Mouse (Mus musculus) neural tube, embryonic 12.5 days (tissue): Measurements from ENCODE around the gene Slc22a21. TPM values are rescaled to one million over a fixed set of nuclear protein-coding genes. Genes with fewer than 3 reads are reported as not detected.
"Not testable (repeated sequence)": the region's sequence is repeated elsewhere in the genome, so short reads cannot be mapped to it uniquely, and the experiment has no call there.

ENCODE experiments used
- ATAC-seq: fragments of 200-750 bp; cut with Nextera tagmentation; 2 replicates; pipeline ENCODE4 v1.8.0; 2017; ENCODE audit warnings: low read depth, mild to moderate bottlenecking, moderate TSS enrichment, moderate library complexity; ENCODE audit not compliant: low FRiP score
- H3K27ac ChIP-seq: fragments of 300-500 bp; sonication (generic); 2 replicates; pipeline ENCODE4 v1.5.1; 2016
- H3K27me3 ChIP-seq: fragments of 300-500 bp; sonication (generic); replicated peaks from 2 replicates; pipeline ENCODE4 v1.6.1; 2016; ENCODE audit warnings: mild to moderate bottlenecking
- H3K36me3 ChIP-seq: fragments of 300-500 bp; sonication (generic); 2 replicates; pipeline ENCODE4 v1.6.1; 2016; ENCODE audit warnings: mild to moderate bottlenecking
- H3K4me1 ChIP-seq: fragments of 300-500 bp; sonication (generic); 2 replicates; pipeline ENCODE4 v1.6.1; 2016
- H3K4me2 ChIP-seq: fragments of 300-500 bp; sonication (generic); replicated peaks from 2 replicates; pipeline ENCODE4 v1.6.1; 2016; ENCODE audit warnings: mild to moderate bottlenecking
- H3K4me3 ChIP-seq: fragments of 300-500 bp; sonication (generic); 2 replicates; pipeline ENCODE4 v1.5.1; 2016
- H3K9ac ChIP-seq: fragments of 300-500 bp; sonication (generic); 2 replicates; pipeline ENCODE4 v1.6.1; 2016; ENCODE audit warnings: mild to moderate bottlenecking
- H3K9me3 ChIP-seq: fragments of 300-500 bp; sonication (generic); 2 replicates; pipeline ENCODE4 v1.6.1; 2016; ENCODE audit warnings: mild to moderate bottlenecking
- whole genome bisulfite sequencing: fragments of 180-500 bp; shearing (Covaris S2); methylation state at CpG from one replicate; pipeline ENCODE4 v1.1.7; 2016; 5-methylcytosine and 5-hydroxymethylcytosine counted together
- polyA plus RNA-seq: library from polyadenylated mRNA; unstranded; fragments of >200 nt; fragmentation: Nextera tagmentation; extraction: Ambion mirVana; gene quantifications from 2 replicates; pipeline ENCODE4 v1.2.1, GENCODE M21; 2016

The Slc22a21 gene
- polyA plus RNA-seq, 1 experiment from 2014 or later = 2.3 TPM

DNA sequence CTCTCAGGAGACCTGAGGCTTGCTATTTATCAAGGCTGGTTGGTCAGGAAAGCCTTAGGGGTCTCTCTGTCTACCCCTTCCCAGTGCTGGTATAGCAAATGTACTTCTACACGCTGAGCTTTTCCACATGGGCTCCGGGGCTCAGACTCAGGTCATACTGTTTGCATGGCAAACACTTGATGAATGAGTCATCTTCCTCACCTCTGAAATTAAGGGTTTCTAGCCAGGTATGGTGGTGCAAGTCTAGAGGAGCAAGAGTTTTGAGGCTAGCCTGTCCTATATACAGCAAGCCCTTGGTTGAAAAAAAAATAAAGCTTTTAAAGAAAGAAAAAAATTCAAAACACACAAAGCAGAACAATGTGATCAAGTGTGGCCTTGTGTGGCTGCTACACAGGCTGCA, 31.1 kb upstream of the Slc22a21 start:
- 93% methylated on average over 2 of the region's 2 CpGs for WGBS
- H3K4me3 ChIP-seq = no peak overlapping the region
- no peaks in the 10 kb centered on the region for H3K27me3 ChIP-seq
- no peak for ATAC-seq
- H3K9ac ChIP-seq = no peak overlapping the region
- no peaks in the 10 kb centered on the region for H3K36me3 ChIP-seq
- no peaks in the 10 kb centered on the region for H3K4me1 ChIP-seq
- H3K4me2 ChIP-seq = no peak overlapping the region
- H3K9me3 ChIP-seq = no peaks in the 10 kb centered on the region
- no peak overlapping the region for H3K27ac ChIP-seq

DNA sequence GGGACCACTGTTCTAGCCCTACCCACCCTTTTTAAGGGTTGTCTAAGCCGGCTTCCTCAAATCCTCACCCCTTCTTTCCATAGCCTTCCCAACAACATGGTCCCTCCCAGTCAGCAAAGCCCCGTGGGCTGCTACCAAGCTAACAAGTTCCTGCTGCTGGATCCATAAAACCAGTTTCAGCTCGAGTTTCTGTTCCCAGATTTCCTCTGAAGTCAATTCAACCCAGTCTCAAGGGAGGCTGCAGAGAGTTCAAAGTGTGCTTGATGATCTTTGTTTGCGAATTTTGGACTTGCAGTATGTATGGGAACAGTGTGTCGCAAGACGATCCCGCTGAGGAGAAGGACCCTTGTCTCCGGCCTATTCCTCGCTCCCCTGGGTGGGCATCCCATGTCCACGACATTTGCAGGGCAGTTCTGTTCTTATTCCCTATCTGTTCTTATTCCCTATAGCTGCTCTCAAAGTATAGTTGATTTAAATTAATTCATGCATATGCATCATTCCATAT, 28.3 kb upstream of the Slc22a21 start:
- Histone ChIP-seq H3K4me1 (no peaks in the 10 kb centered on the region), H3K36me3 (no peaks in the 10 kb centered on the region), H3K9me3 (no peaks in the 10 kb centered on the region), H3K4me2 (no peak overlapping the region), H3K27ac (no peak overlapping the region), H3K27me3 (no peaks in the 10 kb centered on the region), H3K4me3 (no peak overlapping the region), H3K9ac (no peak overlapping the region)
- 73% methylated on average over 10 of the region's 10 CpGs for WGBS
- ATAC-seq = no peak

DNA sequence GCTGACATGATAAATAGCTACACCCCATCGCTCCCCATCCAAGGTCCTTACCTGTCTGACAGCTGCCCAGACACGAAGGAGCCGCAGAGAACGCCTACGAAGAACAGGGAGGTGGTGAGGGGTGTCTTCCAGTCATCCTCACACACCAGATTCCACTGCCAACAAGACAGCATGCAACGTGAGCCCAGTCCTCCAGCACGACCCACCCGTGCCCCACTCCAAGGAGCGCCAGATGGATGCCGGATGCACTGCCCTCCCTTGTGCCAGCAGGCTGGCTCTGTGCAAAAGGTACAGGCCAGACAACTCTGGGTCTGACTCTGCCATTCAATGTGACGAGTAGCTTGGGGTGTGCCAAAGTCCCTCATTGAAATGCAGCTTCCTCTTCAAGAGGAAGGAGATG, 27.6 kb upstream of the Slc22a21 start:
- ATAC-seq = no peak
- Histone ChIP-seq H3K4me3 (no peak overlapping the region), H3K27me3 (no peaks in the 10 kb centered on the region), H3K36me3 (no peaks in the 10 kb centered on the region), H3K4me2 (no peak overlapping the region), H3K27ac (no peak overlapping the region), H3K9ac (no peak overlapping the region), H3K4me1 (no peaks in the 10 kb centered on the region), H3K9me3 (no peaks in the 10 kb centered on the region)
- WGBS = 91% methylated on average over 11 of the region's 11 CpGs

DNA sequence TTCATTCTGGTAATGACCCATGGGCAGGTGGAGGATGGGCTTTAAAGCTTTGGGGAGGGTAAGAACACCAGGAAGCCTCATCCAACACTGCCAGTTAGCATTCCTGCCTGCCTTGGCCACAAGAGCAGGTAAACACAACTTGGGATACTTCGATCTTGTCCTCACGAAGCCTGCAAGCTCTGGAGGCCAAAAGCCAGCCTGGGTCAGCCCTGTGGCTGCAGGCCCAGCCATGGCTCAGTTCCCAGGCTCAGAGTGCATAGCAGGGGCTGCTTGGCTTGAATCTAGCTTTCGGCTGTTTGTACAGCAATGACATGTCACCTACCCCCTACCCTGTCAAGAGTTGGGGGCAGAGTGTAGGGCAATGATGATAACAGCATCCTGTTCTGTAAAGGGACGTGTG, 26.8 kb upstream of the Slc22a21 start:
- Histone ChIP-seq H3K36me3 (no peaks in the 10 kb centered on the region), H3K9me3 (no peaks in the 10 kb centered on the region), H3K4me1 (no peaks in the 10 kb centered on the region), H3K27me3 (no peaks in the 10 kb centered on the region), H3K27ac (no peak overlapping the region), H3K4me3 (no peak overlapping the region), H3K4me2 (no peak overlapping the region), H3K9ac (no peak overlapping the region)
- ATAC-seq = no peak
- WGBS = 63% methylated on average over 4 of the region's 4 CpGs

DNA sequence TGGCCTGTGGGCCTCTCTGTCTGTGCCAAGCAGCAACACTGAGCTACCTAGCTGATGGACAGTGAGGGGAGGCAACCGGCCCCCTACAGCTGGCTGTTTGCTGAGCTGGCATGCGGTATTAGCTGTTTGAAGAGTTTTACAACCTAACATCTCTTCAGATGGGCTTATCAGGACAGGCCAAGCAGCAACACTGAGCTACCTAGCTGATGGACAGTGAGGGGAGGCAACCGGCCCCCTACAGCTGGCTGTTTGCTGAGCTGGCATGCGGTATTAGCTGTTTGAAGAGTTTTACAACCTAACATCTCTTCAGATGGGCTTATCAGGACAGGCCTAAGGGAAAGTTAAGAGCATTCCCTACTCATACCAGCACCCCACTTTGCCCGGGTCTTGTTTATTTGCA, 26.2 kb upstream of the Slc22a21 start:
- WGBS = 16% methylated on average over 5 of the region's 5 CpGs
- H3K4me1 ChIP-seq, H3K4me2 ChIP-seq, H3K4me3 ChIP-seq, H3K27me3 ChIP-seq, ATAC-seq, H3K9ac ChIP-seq, H3K9me3 ChIP-seq, H3K27ac ChIP-seq, H3K36me3 ChIP-seq: not testable (repeated sequence)

DNA sequence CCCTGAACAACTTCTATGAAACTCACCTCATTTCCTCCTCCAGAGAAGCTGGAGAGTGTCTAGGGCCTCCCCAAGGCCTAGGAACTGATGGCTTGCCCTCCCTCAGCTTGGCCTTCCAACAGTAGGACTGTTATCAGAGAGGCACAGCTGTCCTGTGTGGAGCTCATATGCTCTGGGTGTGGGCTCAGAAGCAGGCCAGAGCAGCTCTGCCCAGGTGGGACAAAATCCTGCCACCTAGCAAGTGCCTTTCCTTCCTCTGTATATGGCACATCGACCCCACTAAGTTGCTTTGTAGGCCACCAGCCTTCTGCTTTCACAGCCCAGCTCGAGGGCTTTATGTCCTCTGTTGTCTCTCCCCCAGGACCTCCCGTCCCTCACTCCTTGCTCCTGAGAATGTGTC, 24.6 kb upstream of the Slc22a21 start:
- H3K4me1 ChIP-seq = no peaks in the 10 kb centered on the region
- H3K27me3 ChIP-seq = no peaks in the 10 kb centered on the region
- H3K4me3 ChIP-seq = no peak overlapping the region
- H3K4me2 ChIP-seq = no peak overlapping the region
- no peak for ATAC-seq
- 82% methylated on average over 3 of the region's 3 CpGs for WGBS
- H3K9ac ChIP-seq = no peak overlapping the region
- no peak overlapping the region for H3K27ac ChIP-seq
- H3K36me3 ChIP-seq = no peaks in the 10 kb centered on the region
- H3K9me3 ChIP-seq = no peaks in the 10 kb centered on the region

DNA sequence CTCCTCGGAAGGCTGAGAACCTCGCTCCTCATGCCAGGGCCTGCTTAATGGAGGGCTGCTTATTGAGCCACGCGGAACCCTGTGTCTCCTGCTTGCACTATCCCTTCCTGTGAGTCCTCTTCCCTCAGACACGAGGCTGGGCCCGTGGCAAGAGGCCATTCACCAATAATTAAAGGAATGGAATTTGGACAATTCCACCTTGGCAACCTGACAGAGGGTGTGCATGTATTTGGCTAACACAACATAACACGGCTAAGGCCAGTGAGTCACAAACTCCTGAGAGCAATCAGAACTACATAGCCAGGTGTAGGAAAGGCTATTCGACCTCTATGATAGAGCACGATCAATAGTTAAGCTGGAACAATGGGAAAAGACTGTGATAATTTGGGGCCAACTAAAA, 24.1 kb upstream of the Slc22a21 start:
- 83% methylated on average over 9 of the region's 9 CpGs for WGBS
- Histone ChIP-seq H3K27ac (no peak overlapping the region), H3K36me3 (no peaks in the 10 kb centered on the region), H3K4me2 (no peak overlapping the region), H3K9me3 (no peaks in the 10 kb centered on the region), H3K27me3 (no peaks in the 10 kb centered on the region), H3K4me3 (no peak overlapping the region), H3K4me1 (no peaks in the 10 kb centered on the region), H3K9ac (no peak overlapping the region)
- no peak for ATAC-seq

DNA sequence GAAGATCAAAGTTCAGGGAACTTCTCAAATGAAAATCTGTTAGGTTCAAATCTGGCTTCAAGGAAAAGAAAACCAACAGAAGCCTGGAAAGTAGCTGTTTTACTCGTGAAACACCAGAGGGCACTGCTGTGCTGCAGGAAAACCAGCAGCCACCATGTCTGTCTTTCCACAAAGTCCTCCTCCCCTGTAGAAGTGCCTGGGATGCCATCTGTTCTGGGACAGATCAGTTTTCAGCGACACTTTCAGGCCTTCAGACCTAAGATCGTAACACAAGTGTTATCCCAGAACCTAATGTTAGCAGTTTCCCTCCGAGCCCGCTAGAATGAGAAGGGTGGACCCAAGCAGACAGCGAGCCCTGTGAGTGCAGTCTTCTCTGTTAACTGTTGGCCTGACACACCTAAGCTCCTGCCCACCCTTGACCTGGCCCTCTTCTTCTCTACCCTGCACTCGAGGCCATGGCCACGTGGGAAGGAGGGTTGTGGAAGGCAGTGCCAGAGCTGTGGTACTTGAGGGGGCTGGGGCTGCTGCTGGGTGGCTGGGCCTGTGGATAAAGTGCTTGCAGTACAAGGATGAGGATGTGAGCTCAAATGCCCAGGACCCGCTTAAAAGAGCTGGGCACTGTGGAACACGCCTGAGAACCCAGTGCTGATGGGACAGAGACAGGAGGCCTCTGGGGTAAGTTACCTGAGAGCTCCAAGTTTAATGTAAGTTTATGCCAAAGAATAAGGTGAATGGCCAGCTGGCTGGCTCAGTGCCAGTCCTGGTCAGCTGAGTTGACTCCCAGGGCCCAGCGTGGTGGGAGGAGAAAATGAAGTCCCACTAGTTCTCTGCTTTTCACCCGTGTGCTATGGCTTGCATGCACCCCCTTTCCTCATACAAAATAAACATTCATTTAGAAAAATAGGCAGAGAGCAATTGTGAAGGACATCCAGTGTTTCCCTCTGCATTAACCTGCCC, 22.9 kb upstream of the Slc22a21 start:
- H3K27ac ChIP-seq, H3K4me2 ChIP-seq, H3K27me3 ChIP-seq, ATAC-seq, H3K9me3 ChIP-seq, H3K9ac ChIP-seq, H3K4me1 ChIP-seq, H3K36me3 ChIP-seq, H3K4me3 ChIP-seq: not testable (repeated sequence)
- 50% methylated on average over 12 of the region's 12 CpGs for WGBS

DNA sequence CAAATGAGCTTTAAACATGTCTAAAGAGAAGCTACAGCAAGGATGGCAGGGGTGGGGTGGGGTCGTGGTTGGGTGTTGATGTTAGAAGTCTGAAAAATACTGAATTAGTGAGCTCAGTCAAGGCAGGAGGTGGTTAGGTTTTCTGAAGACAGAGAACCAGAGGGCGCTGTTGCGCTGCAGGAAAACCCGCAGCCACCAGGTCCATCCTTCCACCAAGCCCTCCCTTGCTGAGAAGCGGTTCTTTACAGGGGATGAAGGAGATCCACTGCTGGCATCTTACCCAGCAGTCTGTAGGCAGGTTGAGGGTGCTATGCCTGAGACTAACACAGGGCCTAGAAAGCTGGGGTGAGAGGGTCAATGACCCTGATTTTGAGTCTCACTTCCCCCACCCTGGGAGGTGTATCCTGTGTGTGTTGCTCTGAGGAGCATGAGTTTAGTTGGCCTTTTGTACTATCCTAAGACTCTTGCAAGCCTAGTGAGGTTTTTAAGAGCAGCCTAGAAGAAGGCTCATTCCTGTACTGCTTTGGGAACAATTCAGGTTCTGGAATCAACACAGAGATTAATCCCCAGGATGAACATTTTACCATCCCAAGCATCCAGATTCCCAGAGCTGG, 22.1 kb upstream of the Slc22a21 start:
- no peaks in the 10 kb centered on the region for H3K4me1 ChIP-seq
- no peak overlapping the region for H3K27ac ChIP-seq
- no peak for ATAC-seq
- H3K9ac ChIP-seq = no peak overlapping the region
- no peak overlapping the region for H3K4me2 ChIP-seq
- H3K36me3 ChIP-seq = no peaks in the 10 kb centered on the region
- WGBS = 5% methylated on average over 5 of the region's 5 CpGs
- no peaks in the 10 kb centered on the region for H3K9me3 ChIP-seq
- H3K4me3 ChIP-seq = no peak overlapping the region
- H3K27me3 ChIP-seq = no peaks in the 10 kb centered on the region

DNA sequence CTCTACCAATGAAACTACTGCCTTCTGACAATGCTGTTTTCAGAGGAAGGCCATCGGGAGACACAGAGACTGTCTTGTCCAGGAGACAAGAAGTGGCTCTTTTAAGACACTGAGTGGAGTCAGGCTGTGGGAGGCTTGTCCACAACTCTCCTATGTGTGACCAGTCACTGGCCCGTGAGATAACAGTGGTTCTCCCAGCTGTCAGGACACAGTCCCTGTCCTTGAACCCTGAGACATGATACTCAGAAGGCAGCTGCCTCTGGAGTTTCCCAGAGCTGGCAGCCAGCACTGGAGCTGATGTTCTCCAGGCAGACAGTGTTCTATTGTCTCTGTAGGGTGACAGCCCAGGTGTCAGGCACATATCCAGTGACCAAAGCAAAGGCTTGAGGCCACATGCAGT, 17.5 kb upstream of the Slc22a21 start:
- Histone ChIP-seq H3K9ac (no peak overlapping the region), H3K4me1 (no peaks in the 10 kb centered on the region), H3K4me2 (no peak overlapping the region), H3K4me3 (no peak overlapping the region), H3K27ac (no peak overlapping the region), H3K36me3 (no peaks in the 10 kb centered on the region), H3K9me3 (no peaks in the 10 kb centered on the region), H3K27me3 (no peaks in the 10 kb centered on the region)
- no peak for ATAC-seq
- WGBS = 81% methylated on average over 2 of the region's 2 CpGs

DNA sequence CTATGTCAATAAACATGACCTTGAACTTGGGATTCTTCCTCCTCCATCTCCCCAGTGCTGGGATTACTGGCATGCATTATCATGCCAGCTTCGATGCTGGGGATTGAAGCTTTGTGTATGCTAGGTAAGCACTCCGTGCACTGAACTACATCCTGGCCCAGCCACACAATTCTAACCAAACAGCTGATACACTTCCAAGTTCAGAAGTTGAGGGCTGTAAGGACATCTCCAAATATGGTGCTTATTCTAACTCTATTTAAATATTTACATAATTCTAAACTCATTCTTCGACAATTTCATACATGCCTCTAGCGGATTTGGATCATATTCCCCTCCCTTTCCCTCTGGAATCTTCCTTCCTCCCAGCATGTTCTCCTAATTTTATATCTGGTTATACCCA, 12.1 kb upstream of the Slc22a21 start:
- 93% methylated on average over 4 of the region's 4 CpGs for WGBS
- H3K4me1 ChIP-seq = no peaks in the 10 kb centered on the region
- H3K4me3 ChIP-seq = no peak overlapping the region
- H3K27me3 ChIP-seq = no peaks in the 10 kb centered on the region
- no peak overlapping the region for H3K27ac ChIP-seq
- H3K9ac ChIP-seq = no peak overlapping the region
- no peak overlapping the region for H3K4me2 ChIP-seq
- H3K36me3 ChIP-seq = no peaks in the 10 kb centered on the region
- H3K9me3 ChIP-seq = no peaks in the 10 kb centered on the region
- ATAC-seq = no peak

DNA sequence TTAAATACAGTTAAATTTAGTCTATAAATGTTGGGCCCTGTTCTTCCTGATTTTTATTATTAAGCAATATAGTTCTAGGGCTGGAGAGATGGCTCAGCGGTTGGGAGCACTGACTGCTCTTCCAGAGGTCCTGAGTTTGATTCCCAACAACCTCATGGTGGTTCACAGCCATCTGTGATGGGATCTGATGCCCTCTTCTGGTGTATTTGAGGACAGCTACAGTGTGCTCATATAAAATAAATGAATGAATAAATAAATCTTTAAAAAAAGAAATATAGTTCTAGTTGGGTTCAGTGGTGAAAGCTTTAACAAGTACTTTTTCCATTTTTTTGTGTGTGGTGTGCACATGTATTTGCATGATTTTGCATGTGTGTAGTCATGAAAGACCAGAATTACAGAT, 9.1 kb upstream of the Slc22a21 start:
- ATAC-seq = no peak
- H3K36me3 ChIP-seq = no peaks in the 10 kb centered on the region
- no peak overlapping the region for H3K9ac ChIP-seq
- WGBS = 55% methylated on average over 1 of the region's 1 CpGs
- H3K4me2 ChIP-seq = no peak overlapping the region
- no peaks in the 10 kb centered on the region for H3K9me3 ChIP-seq
- no peak overlapping the region for H3K4me3 ChIP-seq
- H3K27ac ChIP-seq = no peak overlapping the region
- no peaks in the 10 kb centered on the region for H3K4me1 ChIP-seq
- H3K27me3 ChIP-seq = no peaks in the 10 kb centered on the region

DNA sequence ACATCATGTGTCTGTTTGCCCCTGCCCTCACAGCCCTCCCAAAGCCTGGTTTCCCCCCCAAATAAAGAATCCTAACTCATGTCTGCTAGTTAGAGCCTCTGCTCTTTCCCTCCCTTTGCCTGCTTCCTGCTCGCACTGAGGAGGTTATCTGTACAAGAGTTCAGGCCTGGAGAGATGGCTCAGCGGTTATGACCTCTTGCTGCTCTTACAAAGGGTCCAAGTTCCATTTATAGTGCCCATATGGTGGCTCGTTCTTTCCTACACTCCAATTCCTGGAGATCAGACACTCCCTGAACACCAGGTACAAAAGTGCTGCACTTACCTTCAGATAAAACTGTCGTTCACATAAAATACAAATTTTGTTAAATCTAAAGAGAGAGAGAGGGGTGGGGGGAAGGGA, 7.9 kb upstream of the Slc22a21 start:
- no peaks in the 10 kb centered on the region for H3K27me3 ChIP-seq
- no peak overlapping the region for H3K9ac ChIP-seq
- H3K4me1 ChIP-seq = no peaks in the 10 kb centered on the region
- 75% methylated on average over 4 of the region's 4 CpGs for WGBS
- no peaks in the 10 kb centered on the region for H3K36me3 ChIP-seq
- no peak overlapping the region for H3K4me2 ChIP-seq
- no peak overlapping the region for H3K4me3 ChIP-seq
- no peaks in the 10 kb centered on the region for H3K9me3 ChIP-seq
- no peak overlapping the region for H3K27ac ChIP-seq
- ATAC-seq = no peak
